In the genomic region with DNA sequence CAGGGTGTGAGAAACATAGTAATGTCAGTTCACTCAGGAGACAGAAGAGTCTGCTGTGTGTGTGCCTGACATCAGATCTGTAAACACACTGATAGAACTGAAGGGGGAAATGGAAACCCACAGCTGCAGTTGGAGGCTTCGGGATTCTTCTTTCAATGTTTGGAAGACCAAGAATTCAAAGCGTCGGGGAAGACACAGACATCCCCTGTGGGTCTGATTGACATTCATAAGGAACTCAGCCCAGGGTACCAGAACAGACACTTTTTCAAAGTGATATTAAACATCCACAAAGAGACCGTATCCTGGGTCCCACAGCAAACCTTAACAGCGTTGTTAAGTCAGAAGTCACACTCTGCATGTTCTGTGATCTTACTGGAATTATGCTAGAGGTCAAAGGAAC, we compare ENCODE assay signal across 19 mouse cellular contexts.
DNase-seq lines count a peak whose midpoint lies in the region; ATAC-seq and TF ChIP-seq lines count a peak whose summit lies in the region.
"Had no signal": no experiment of that assay in that cellular context is flagged by ENCODE, and none has a peak within 500 bp of the region (broad histone marks: within the 10 kb centered on the region; RNA-seq: fewer than 3 reads in every experiment).

No protein-coding gene starts in this region.

- no peak for ATAC-seq in heart, embryonic 11.5 days (replicated peaks; ENCODE audit: insufficient number of reproducible peaks, low FRiP score, low TSS enrichment)
- ATAC-seq in lung, embryonic 14.5 days (ENCODE audit: insufficient read depth), result peak; percentile 60; the same call in 1 of the 2 replicates
- no peak for ATAC-seq in stomach, embryonic 14.5 days (ENCODE audit: insufficient number of reproducible peaks, insufficient read depth, low FRiP score, low read depth)
- no peak for ATAC-seq in stomach, postnatal 0 days (ENCODE audit: low FRiP score, low TSS enrichment)
- ATAC-seq in activated CD4-positive, CD25-positive, alpha-beta regulatory T cell, adult 4 months, result no peak
- ATAC-seq: forebrain, embryonic 14.5 days had no signal

- TF ChIP-seq CTCF in lung, embryonic 14.5 days (IDR thresholded peaks at IDR 0.05; ENCODE audit: low read depth), result no peak
- no peak for TF ChIP-seq CTCF in stomach, postnatal 0 days (IDR thresholded peaks at IDR 0.05; ENCODE audit: low read depth)

- H3K27ac ChIP-seq in heart, embryonic 11.5 days (ENCODE audit: low read depth, low read length), result no peak overlapping the region
- no peak overlapping the region; the same call in 1 of the 2 replicates for H3K27ac ChIP-seq in lung, embryonic 14.5 days (ENCODE audit: low read depth)
- peak overlapping the region; percentile 55; the same call in 1 of the 2 replicates for H3K27ac ChIP-seq in stomach, embryonic 14.5 days (ENCODE audit: low read length)
- H3K27ac ChIP-seq in stomach, postnatal 0 days (replicated peaks), result no peak overlapping the region
- H3K27ac ChIP-seq: embryonic facial prominence, embryonic 10.5 days; hindbrain, embryonic 15.5 days had no signal

- intact Hi-C loops in heart, postnatal 14 days (cut with DNase I), result no loop called here

- H3K27me3 ChIP-seq in heart, embryonic 11.5 days (ENCODE audit: control insufficient read depth, insufficient read depth, low read length), result no peaks in the 10 kb centered on the region
- H3K27me3 ChIP-seq in lung, embryonic 14.5 days (ENCODE audit: insufficient read depth, low read length), result no peaks in the 10 kb centered on the region
- H3K27me3 ChIP-seq in stomach, embryonic 14.5 days (ENCODE audit: control insufficient read depth, insufficient read depth, low read length), result no peaks in the 10 kb centered on the region
- H3K27me3 ChIP-seq in stomach, postnatal 0 days (ENCODE audit: control insufficient read depth, insufficient read depth, low read length), result no peaks in the 10 kb centered on the region
- H3K27me3 ChIP-seq: heart, embryonic 12.5 days; hindbrain, embryonic 15.5 days had no signal

- H3K4me2 ChIP-seq in heart, embryonic 11.5 days, result no peak overlapping the region
- H3K4me2 ChIP-seq in lung, embryonic 14.5 days, result no peak overlapping the region
- no peak overlapping the region for H3K4me2 ChIP-seq in stomach, embryonic 14.5 days (replicated peaks; ENCODE audit: low read depth, low read length)
- H3K4me2 ChIP-seq in stomach, postnatal 0 days (replicated peaks; ENCODE audit: low read depth), result no peak overlapping the region
- H3K4me2 ChIP-seq: heart, embryonic 12.5 days; hindbrain, embryonic 15.5 days had no signal

- DNase-seq in heart, postnatal 14 days, result no peak
- DNase-seq in lung, embryonic 14.5 days, result peak; percentile 49
- DNase-seq in lung, postnatal 4 days, result no peak
- DNase-seq in stomach, postnatal 0 days (ENCODE audit: low spot score), result no peak
- DNase-seq: adrenal gland, adult 8-10 months; adrenal gland, postnatal 36 days; cerebellum, adult 11 months; cerebellum, adult 8-10 months; cerebellum, postnatal 25 days; gastrocnemius, postnatal 36 days; heart, adult 18-20 months; heart, postnatal 36 days had no signal

- WGBS in heart, embryonic 11.5 days (ENCODE audit: insufficient replicate concordance), result 59% methylated on average over 5 of the region's 5 CpGs
- 12% methylated on average over 5 of the region's 5 CpGs for WGBS in lung, embryonic 14.5 days
- WGBS in stomach, embryonic 14.5 days, result 24% methylated on average over 5 of the region's 5 CpGs
- 23% methylated on average over 5 of the region's 5 CpGs for WGBS in stomach, postnatal 0 days

- H3K4me1 ChIP-seq in heart, embryonic 11.5 days (ENCODE audit: control insufficient read depth, insufficient read depth, low read length), result no peaks in the 10 kb centered on the region
- H3K4me1 ChIP-seq in lung, embryonic 14.5 days (ENCODE audit: insufficient read depth), result peaks cover 8% of the 10 kb centered on the region; the same call in 1 of the 2 replicates
- peaks cover 6% of the 10 kb centered on the region; the same call in 1 of the 2 replicates for H3K4me1 ChIP-seq in stomach, embryonic 14.5 days (ENCODE audit: control insufficient read depth, insufficient read depth, low read length)
- no peaks in the 10 kb centered on the region for H3K4me1 ChIP-seq in stomach, postnatal 0 days (replicated peaks; ENCODE audit: control insufficient read depth, insufficient read depth)
- H3K4me1 ChIP-seq: hindbrain, embryonic 15.5 days had no signal

- TF ChIP-seq EP300 in stomach, postnatal 0 days (optimal IDR thresholded peaks at IDR 0.05), result no peak

- 0 out of 2 replicates have a peak overlapping the region, but pooled peaks have one; percentile 30 for H3K9ac ChIP-seq in heart, embryonic 11.5 days (ENCODE audit: low read depth, low read length)
- H3K9ac ChIP-seq in lung, embryonic 14.5 days, result no peak overlapping the region
- H3K9ac ChIP-seq in stomach, embryonic 14.5 days (replicated peaks; ENCODE audit: low read depth, low read length), result no peak overlapping the region
- no peak overlapping the region for H3K9ac ChIP-seq in stomach, postnatal 0 days (ENCODE audit: low read length)
- H3K9ac ChIP-seq: heart, embryonic 12.5 days; hindbrain, embryonic 15.5 days had no signal

- H3K36me3 ChIP-seq in heart, embryonic 11.5 days (ENCODE audit: control insufficient read depth, insufficient read depth, low read length), result no peaks in the 10 kb centered on the region
- H3K36me3 ChIP-seq in lung, embryonic 14.5 days (ENCODE audit: insufficient read depth), result no peaks in the 10 kb centered on the region
- no peaks in the 10 kb centered on the region for H3K36me3 ChIP-seq in stomach, embryonic 14.5 days (ENCODE audit: control insufficient read depth, insufficient read depth, low read length)
- no peaks in the 10 kb centered on the region for H3K36me3 ChIP-seq in stomach, postnatal 0 days (ENCODE audit: control insufficient read depth, insufficient read depth, low read length)
- H3K36me3 ChIP-seq: embryonic facial prominence, embryonic 10.5 days; heart, embryonic 12.5 days; hindbrain, embryonic 15.5 days had no signal

- no peak overlapping the region for H3K4me3 ChIP-seq in heart, embryonic 11.5 days (ENCODE audit: low read depth, low read length)
- H3K4me3 ChIP-seq in lung, embryonic 14.5 days (ENCODE audit: low read depth, low read length), result no peak overlapping the region
- no peak overlapping the region for H3K4me3 ChIP-seq in stomach, embryonic 14.5 days (ENCODE audit: low read depth, low read length)
- H3K4me3 ChIP-seq in stomach, postnatal 0 days (ENCODE audit: low read depth, low read length), result no peak overlapping the region
- H3K4me3 ChIP-seq: embryonic facial prominence, embryonic 10.5 days; heart, embryonic 12.5 days; hindbrain, embryonic 15.5 days had no signal

- H3K9me3 ChIP-seq in heart, embryonic 11.5 days (replicated peaks; ENCODE audit: control insufficient read depth, low read length), result no peaks in the 10 kb centered on the region
- no peaks in the 10 kb centered on the region for H3K9me3 ChIP-seq in lung, embryonic 14.5 days (ENCODE audit: low read depth, low read length)
- no peaks in the 10 kb centered on the region for H3K9me3 ChIP-seq in stomach, embryonic 14.5 days (ENCODE audit: control insufficient read depth, low read depth, low read length)
- H3K9me3 ChIP-seq in stomach, postnatal 0 days (ENCODE audit: control insufficient read depth, low read length), result no peaks in the 10 kb centered on the region
- H3K9me3 ChIP-seq: embryonic facial prominence, embryonic 10.5 days; heart, embryonic 12.5 days; hindbrain, embryonic 15.5 days had no signal
